Mouse (Mus musculus) mouse trophoblast stem cell (cell line): ENCODE results near the gene Vmn1r139.
"Not testable (repeated sequence)": the region's sequence is repeated elsewhere in the genome, so short reads cannot be mapped to it uniquely, and the experiment has no call there.

Source experiments
- in situ Hi-C, 2 experiments: fragments of 300-500 bp; cut with MseI, MboI; formaldehyde crosslinking; loops; 2 replicates in 1 of 2; 3 replicates in 1 of 2; pipeline ENCODE4 v1.15.1; 2025

The Vmn1r139 gene

DNA sequence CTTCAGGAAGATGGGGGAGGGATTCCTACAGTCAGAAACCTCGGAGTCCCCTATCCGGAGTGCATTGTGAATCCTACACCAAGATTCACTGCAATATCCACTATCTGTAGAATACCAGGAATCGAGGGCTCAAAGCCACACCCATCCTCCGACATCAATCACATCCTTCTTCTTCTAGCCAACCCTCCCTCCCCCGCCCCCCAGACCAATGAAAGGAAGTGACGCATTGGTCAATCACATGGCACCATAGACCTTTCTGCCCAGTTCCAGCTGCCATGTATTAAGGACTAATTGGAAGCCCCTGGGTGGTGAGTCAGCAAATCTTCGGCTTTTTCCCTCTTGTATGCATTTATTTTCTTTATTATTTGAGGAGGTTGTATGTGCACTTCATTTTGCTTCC is at the start of gene Vmn1r139:
Vmn1r139 (plus strand) TSS at position 301 of the 400 bp plus-strand sequence.
- in situ Hi-C loops: not testable (repeated sequence)

DNA sequence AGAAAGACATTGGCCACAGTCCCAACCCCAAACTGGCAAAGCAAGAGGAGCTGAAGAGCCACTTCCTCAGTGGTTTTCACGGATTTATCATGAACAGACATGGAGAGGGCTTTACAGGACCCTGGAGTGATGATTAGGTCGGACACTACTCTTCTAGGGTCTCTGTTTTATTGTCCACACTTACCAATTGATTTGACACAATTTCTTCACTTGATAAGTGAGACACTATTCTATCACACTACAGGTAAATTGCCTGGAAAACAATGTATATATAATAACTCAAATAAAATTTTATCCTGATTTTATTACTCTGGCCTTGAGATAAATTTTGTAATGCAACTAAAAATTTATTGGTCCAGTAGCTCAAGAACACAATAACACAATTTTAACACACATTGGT is 40.1 kb upstream of the Vmn1r139 start, which contains the start of gene Vmn1r138:
Vmn1r138 (minus strand) TSS at position 101 of the 400 bp plus-strand sequence.
- in situ Hi-C loops: not testable (repeated sequence)

DNA sequence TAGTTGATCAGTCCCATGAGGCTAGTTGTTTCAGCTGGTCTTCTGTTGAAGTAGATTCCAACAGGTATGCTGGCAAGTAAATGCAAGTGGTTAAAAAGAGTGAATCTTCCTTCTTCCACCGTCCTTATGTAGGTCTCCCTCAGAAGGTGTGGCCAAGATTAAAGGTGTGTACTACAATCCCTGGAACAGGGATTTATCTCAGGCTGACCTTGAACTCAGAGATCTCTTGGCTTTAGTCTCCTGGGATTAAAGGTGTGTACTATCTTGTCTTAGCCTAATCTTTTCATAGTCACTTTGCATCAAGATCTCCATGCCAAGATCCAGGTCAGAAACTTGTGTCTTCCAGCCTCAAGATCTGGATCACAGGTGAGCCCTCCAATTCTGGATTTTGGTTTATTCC is 12.7 kb upstream of the Vmn1r139 start, which contains the start of gene Gm6176:
Gm6176 (minus strand) TSS at position 101 of the 400 bp plus-strand sequence.
- in situ Hi-C loops: not testable (repeated sequence)

DNA sequence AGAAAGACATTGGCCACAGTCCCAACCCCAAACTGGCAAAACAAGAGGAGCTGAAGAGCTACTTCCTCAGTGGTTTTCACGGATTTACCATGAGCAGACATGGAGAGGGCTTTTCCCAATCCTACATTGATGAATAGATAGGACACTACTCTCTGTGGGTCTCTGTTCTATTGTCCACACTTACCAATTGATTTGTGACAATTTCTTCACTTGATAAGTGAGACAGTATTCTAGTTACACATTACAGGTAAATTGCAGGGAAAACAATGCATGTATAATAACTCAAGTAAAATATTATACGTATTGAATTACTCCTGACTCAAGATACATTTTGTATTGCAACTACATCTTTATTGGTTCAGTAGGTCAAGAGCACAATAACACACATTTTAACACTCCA is 49.3 kb downstream of the Vmn1r139 start, which contains the start of gene Gm16451:
Gm16451 (minus strand) TSS at position 101 of the 400 bp plus-strand sequence.
- in situ Hi-C loops: not testable (repeated sequence)

DNA sequence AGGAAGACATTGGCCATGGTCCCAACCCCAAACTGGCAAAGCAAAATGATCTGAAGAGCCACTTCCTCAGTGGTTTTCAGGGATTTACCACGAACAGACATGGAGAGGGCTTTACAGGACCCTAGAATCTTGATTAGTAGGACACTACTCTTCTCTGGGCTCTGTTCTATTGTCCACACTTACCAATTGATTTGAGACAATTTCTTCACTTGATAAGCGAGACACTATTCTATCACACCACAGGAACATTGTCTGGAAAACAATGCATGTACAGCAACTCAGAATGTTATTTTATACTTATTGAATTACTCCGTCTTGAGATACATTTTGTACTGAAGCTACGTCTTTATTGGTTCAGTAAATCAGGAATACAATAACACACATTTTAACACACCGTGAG is 65.8 kb downstream of the Vmn1r139 start, which contains the start of gene Gm10666:
Gm10666 (minus strand) TSS at position 101 of the 400 bp plus-strand sequence.
- in situ Hi-C loops: not testable (repeated sequence)
